Mouse (Mus musculus): Measurements from ENCODE around the gene Parvb.

- TF ChIP-seq CTCF (IDR thresholded peaks at IDR 0.05; ENCODE audit: low read depth, low read length) (no peak), EP300 (IDR thresholded peaks at IDR 0.05; ENCODE audit: insufficient read depth, low read depth, low read length) (no peak), POLR2A (IDR thresholded peaks at IDR 0.05; ENCODE audit: insufficient read depth, low read length) (no peak)
Measured at GRCm38 (mm10) chr15:84319393-84319792, 87.5 kb downstream of the Parvb start.
